Mouse (Mus musculus): ENCODE data around the gene Acox3. TPM values are rescaled to one million over a fixed set of nuclear protein-coding genes. Genes with fewer than 3 reads are reported as not detected.

Acox3 gene
- total RNA-seq, 1 experiment: 7.2 TPM

DNA sequence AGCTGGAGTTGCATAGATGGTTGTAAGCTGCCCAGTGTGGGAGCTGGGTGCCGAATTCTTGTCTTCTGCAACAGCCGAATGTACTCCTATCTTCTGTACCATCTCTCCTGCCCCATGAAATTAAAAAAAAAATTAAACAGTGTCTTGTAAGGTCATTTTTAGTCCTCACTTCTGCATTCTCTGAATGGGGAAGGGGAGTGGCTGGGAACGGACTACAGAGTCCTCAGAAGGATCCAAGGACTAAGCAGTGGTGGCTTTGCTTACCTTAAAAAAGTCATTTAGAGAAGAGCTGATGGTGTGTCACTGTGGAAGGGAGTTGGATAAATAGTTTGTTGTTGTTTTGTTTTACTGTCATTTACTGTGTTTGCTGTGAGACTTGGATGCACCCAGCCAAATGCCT is 48.4 kb downstream of the Acox3 start:
- Histone ChIP-seq H3K4me3 (ENCODE audit: insufficient read depth in 1 of 2, low read depth in 1 of 2, low read length in 2 of 2, poor library complexity in 1 of 2, severe bottlenecking in 1 of 2) (no peak overlapping the region), H3K36me3 (ENCODE audit: control insufficient read depth, insufficient read depth, low read length, poor library complexity, severe bottlenecking) (no peaks in the 10 kb centered on the region), H3K27ac (ENCODE audit: insufficient read depth, low read depth, low read length, poor library complexity, severe bottlenecking) (no peak overlapping the region), H3K4me1 (ENCODE audit: control insufficient read depth in 2 of 2, insufficient read depth in 2 of 2, low read length in 2 of 2, poor library complexity in 1 of 2) (no peaks in the 10 kb centered on the region), H3K9ac (ENCODE audit: insufficient read depth, low read depth, low read length, poor library complexity, severe bottlenecking) (no peak overlapping the region), H3K9me3 (ENCODE audit: control insufficient read depth, insufficient read depth, low read depth, low read length) (no peaks in the 10 kb centered on the region)
- TF ChIP-seq HCFC1 (IDR thresholded peaks at IDR 0.05; ENCODE audit: borderline replicate concordance, insufficient read depth, low read length) (no peak), ZNF384 (IDR thresholded peaks at IDR 0.05; ENCODE audit: low read depth, low read length) (no peak), MAFK (IDR thresholded peaks at IDR 0.05; ENCODE audit: insufficient read depth, low read depth, low read length) (no peak), ZC3H11A (IDR thresholded peaks at IDR 0.05; ENCODE audit: borderline replicate concordance, low read depth, low read length) (no peak), CHD2 (IDR thresholded peaks at IDR 0.05; ENCODE audit: low read depth, low read length) (no peak)
- DNase-seq (ENCODE audit: low read depth, low spot score): no peak
- in situ Hi-C loops (cut with MboI; ENCODE audit: low sequenced_read_pairs in 2 of 2, unreplicated experiment in 2 of 2): no loop called here

DNA sequence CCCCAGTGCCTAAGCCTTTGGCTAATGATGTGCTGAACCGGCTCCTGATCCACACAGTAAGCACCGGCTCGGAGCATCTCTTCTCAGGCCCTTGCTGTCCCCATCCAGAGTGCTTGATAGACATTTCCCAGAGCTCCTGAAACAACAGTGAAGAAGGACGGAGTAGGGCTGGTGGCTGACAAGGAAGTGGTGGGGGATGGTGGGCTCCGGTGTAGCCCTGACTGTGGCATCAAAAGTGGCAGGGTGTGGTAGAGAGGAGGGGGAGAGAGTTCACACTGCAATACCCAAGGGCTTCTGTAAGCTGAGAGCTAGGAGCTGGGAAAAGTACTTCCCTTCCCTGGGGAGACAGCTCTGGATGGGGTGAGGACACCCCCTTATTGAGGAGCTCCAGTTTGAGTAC is 48.9 kb downstream of the Acox3 start:
- H3K4me1 ChIP-seq (ENCODE audit: control insufficient read depth in 2 of 2, insufficient read depth in 2 of 2, low read length in 2 of 2, poor library complexity in 1 of 2): no peaks in the 10 kb centered on the region
- H3K9ac ChIP-seq (ENCODE audit: insufficient read depth, low read depth, low read length, poor library complexity, severe bottlenecking): no peak overlapping the region
- DNase-seq (ENCODE audit: low read depth, low spot score): no peak
- H3K27ac ChIP-seq (ENCODE audit: insufficient read depth, low read depth, low read length, poor library complexity, severe bottlenecking): no peak overlapping the region
- no peaks in the 10 kb centered on the region for H3K36me3 ChIP-seq (ENCODE audit: control insufficient read depth, insufficient read depth, low read length, poor library complexity, severe bottlenecking)
- in situ Hi-C loops (cut with MboI; ENCODE audit: low sequenced_read_pairs in 2 of 2, unreplicated experiment in 2 of 2): no loop called here
- H3K9me3 ChIP-seq (ENCODE audit: control insufficient read depth, insufficient read depth, low read depth, low read length): no peaks in the 10 kb centered on the region
- TF ChIP-seq ZNF384 (IDR thresholded peaks at IDR 0.05; ENCODE audit: low read depth, low read length): no peak
- no peak for TF ChIP-seq ZC3H11A (IDR thresholded peaks at IDR 0.05; ENCODE audit: borderline replicate concordance, low read depth, low read length)
- no peak for TF ChIP-seq MAFK (IDR thresholded peaks at IDR 0.05; ENCODE audit: insufficient read depth, low read depth, low read length)
- H3K4me3 ChIP-seq (ENCODE audit: insufficient read depth in 1 of 2, low read depth in 1 of 2, low read length in 2 of 2, poor library complexity in 1 of 2, severe bottlenecking in 1 of 2): no peak overlapping the region

DNA sequence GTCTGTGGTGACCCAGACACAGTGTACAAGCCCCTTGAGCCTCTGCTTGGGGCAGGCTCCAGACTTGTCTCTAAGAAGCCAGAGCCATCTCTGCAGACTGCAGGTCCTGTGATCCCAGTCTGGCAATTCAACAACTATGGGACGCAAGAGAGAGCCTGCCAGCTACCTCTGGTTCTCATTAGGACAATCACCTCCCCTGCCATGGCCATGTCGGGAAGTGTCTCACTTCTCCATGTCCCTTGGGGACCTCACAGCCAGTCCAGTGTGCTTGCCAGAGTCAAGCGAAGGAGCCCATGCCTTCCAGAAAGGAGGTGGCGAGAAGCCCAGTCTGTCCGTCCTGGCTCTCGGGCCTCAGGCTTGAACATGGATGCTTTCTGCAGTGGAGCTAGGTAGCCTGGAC is 50.0 kb downstream of the Acox3 start:
- no peak overlapping the region for H3K9ac ChIP-seq (ENCODE audit: insufficient read depth, low read depth, low read length, poor library complexity, severe bottlenecking)
- no peaks in the 10 kb centered on the region for H3K9me3 ChIP-seq (ENCODE audit: control insufficient read depth, insufficient read depth, low read depth, low read length)
- H3K4me3 ChIP-seq (ENCODE audit: insufficient read depth in 1 of 2, low read depth in 1 of 2, low read length in 2 of 2, poor library complexity in 1 of 2, severe bottlenecking in 1 of 2): no peak overlapping the region
- in situ Hi-C loops (cut with MboI; ENCODE audit: low sequenced_read_pairs in 2 of 2, unreplicated experiment in 2 of 2): no loop called here
- H3K27ac ChIP-seq (ENCODE audit: insufficient read depth, low read depth, low read length, poor library complexity, severe bottlenecking): no peak overlapping the region
- no peak for TF ChIP-seq ZC3H11A (IDR thresholded peaks at IDR 0.05; ENCODE audit: borderline replicate concordance, low read depth, low read length)
- no peak for TF ChIP-seq CHD2 (IDR thresholded peaks at IDR 0.05; ENCODE audit: low read depth, low read length)
- H3K36me3 ChIP-seq (ENCODE audit: control insufficient read depth, insufficient read depth, low read length, poor library complexity, severe bottlenecking): no peaks in the 10 kb centered on the region
- DNase-seq (ENCODE audit: low read depth, low spot score): no peak
- H3K4me1 ChIP-seq (ENCODE audit: control insufficient read depth in 2 of 2, insufficient read depth in 2 of 2, low read length in 2 of 2, poor library complexity in 1 of 2): no peaks in the 10 kb centered on the region

DNA sequence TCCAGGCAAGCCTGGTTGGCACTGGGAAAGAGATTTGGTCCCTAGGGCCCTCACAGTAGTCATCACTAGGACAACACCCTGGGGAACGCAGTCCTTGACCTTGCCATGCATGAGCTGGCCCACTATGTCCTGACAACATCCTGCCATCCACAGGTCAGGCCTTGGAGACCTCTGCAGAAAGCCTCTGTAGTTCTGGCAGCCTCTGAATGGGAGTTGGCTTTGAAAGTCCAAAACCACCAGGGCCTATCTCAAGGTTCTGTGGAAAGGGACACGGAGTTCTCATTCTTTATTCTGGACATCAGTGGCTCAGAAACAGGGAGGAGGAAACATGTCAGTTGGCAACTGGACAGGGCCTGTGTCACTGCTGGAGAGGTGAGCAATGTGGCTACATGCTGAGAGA is 53.2 kb downstream of the Acox3 start:
- Histone ChIP-seq H3K9ac (ENCODE audit: insufficient read depth, low read depth, low read length, poor library complexity, severe bottlenecking) (no peak overlapping the region), H3K9me3 (ENCODE audit: control insufficient read depth, insufficient read depth, low read depth, low read length) (no peaks in the 10 kb centered on the region), H3K36me3 (ENCODE audit: control insufficient read depth, insufficient read depth, low read length, poor library complexity, severe bottlenecking) (no peaks in the 10 kb centered on the region), H3K4me3 (ENCODE audit: insufficient read depth in 1 of 2, low read depth in 1 of 2, low read length in 2 of 2, poor library complexity in 1 of 2, severe bottlenecking in 1 of 2) (no peak overlapping the region), H3K27ac (ENCODE audit: insufficient read depth, low read depth, low read length, poor library complexity, severe bottlenecking) (no peak overlapping the region), H3K4me1 (ENCODE audit: control insufficient read depth in 2 of 2, insufficient read depth in 2 of 2, low read length in 2 of 2, poor library complexity in 1 of 2) (no peaks in the 10 kb centered on the region)
- DNase-seq (ENCODE audit: low read depth, low spot score): no peak
- in situ Hi-C loops (cut with MboI; ENCODE audit: low sequenced_read_pairs in 2 of 2, unreplicated experiment in 2 of 2): no loop called here
- no peak for TF ChIP-seq MAFK (IDR thresholded peaks at IDR 0.05; ENCODE audit: insufficient read depth, low read depth, low read length)
- no peak for TF ChIP-seq CHD2 (IDR thresholded peaks at IDR 0.05; ENCODE audit: low read depth, low read length)
- no peak for TF ChIP-seq ZC3H11A (IDR thresholded peaks at IDR 0.05; ENCODE audit: borderline replicate concordance, low read depth, low read length)
- TF ChIP-seq ZNF384 (IDR thresholded peaks at IDR 0.05; ENCODE audit: low read depth, low read length): no peak
- TF ChIP-seq HCFC1 (IDR thresholded peaks at IDR 0.05; ENCODE audit: borderline replicate concordance, insufficient read depth, low read length): no peak

DNA sequence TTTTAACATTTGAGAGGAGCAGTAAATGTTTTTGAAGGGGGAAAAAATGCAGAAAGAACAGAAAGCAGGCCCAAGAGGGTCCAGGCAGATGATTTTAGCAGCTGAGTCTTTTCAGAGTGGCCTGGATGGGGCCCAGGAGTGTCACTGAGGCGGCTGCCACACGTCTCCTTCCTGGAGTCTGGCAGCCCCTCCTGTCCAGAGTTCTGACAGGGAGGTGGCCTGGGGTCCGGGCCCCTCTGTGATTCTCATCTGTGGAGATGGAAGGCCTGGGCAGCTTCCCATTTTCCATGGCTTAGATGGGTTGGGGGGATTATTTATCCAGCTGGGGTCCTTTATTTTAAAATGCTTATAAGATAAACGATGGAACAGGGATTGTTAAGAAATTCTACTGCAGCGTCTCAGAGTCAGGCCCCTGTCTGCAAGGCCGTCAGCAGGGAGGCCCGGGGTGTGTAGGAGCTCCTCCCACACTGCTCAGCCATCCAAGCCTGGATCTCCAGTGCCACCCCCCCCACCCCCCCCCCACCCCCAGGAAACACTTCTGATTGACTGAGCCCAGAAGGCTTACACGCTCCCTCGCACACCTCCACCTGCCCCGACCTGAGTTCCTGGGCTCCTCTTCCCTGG is 59.2 kb downstream of the Acox3 start:
- in situ Hi-C loops (cut with MboI; ENCODE audit: low sequenced_read_pairs in 2 of 2, unreplicated experiment in 2 of 2): no loop called here
- Histone ChIP-seq H3K4me1 (ENCODE audit: control insufficient read depth in 2 of 2, insufficient read depth in 2 of 2, low read length in 2 of 2, poor library complexity in 1 of 2) (no peaks in the 10 kb centered on the region), H3K4me3 (ENCODE audit: insufficient read depth in 1 of 2, low read depth in 1 of 2, low read length in 2 of 2, poor library complexity in 1 of 2, severe bottlenecking in 1 of 2) (no peak overlapping the region), H3K36me3 (ENCODE audit: control insufficient read depth, insufficient read depth, low read length, poor library complexity, severe bottlenecking) (no peaks in the 10 kb centered on the region), H3K9me3 (ENCODE audit: control insufficient read depth, insufficient read depth, low read depth, low read length) (no peaks in the 10 kb centered on the region), H3K9ac (ENCODE audit: insufficient read depth, low read depth, low read length, poor library complexity, severe bottlenecking) (no peak overlapping the region), H3K27ac (ENCODE audit: insufficient read depth, low read depth, low read length, poor library complexity, severe bottlenecking) (no peak overlapping the region)
- TF ChIP-seq HCFC1 (IDR thresholded peaks at IDR 0.05; ENCODE audit: borderline replicate concordance, insufficient read depth, low read length): no peak
- TF ChIP-seq MAFK (IDR thresholded peaks at IDR 0.05; ENCODE audit: insufficient read depth, low read depth, low read length): no peak
- no peak for DNase-seq (ENCODE audit: low read depth, low spot score)

All from ES-E14 (cell line).